Mouse (Mus musculus) lung, postnatal 25 days (tissue): ENCODE data around the gene Hist1h2af.

Source experiments
- DNase-seq: peaks from one replicate; pipeline ENCODE4 v3.0.0; 2022; ENCODE audit warnings: low spot score

Hist1h2af gene

DNA sequence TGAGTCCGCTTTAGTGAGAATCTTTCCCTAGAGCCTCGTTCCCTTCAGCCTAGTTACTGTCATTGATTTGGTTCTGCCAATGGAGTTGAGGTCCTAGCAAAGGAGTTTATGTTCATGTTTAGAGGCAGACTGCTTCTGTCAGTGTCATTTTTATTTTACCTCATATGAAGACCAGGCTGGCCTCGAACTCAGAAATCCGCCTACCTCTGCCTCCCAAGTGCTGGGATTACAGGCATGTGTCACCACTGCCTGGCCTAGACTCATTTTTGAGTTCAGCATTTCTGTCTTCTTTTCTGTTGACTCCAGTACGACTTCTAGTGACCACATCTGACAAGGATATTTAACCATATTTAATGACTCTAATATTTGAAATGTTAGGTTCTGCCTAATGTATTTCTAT, 18.4 kb upstream of the Hist1h2af start:
- DNase-seq: no peak

DNA sequence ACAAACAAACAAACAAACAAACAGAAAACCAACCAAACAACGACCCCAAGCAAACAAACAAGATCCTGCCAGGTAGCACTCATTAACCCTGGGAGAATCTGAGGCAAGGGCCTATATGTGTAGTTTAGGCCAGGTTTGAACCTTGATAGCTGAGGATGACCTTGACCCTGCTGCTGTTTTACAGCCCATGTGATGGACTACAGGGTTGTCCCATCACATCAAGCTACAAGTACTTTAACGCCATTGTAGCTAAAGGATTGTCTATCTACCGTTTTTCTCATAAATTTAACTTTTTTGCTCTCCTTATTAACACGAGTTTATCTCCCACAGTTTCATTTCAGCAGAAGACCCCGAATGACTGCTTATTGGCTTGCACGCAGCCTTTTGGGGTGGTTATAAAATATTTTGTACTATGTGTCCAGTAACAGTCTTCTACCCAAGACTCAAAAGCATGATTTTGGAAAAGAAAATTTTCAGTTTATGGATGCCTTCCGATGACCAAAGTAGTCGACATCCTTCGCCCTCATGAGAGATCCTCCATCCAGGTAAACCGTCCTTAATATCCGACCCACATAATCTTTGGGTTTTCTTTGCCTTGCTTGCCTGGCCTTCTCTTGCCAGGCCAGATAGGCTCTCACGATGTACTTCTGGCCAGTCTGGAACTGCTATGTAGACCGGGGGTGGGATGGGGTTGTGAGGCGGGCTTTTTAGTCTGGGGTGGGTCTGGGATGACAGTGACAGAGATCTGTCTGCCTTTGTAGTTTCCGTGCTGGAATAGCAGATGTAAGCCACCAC, 17.7 kb upstream of the Hist1h2af start:
- no peak for DNase-seq

DNA sequence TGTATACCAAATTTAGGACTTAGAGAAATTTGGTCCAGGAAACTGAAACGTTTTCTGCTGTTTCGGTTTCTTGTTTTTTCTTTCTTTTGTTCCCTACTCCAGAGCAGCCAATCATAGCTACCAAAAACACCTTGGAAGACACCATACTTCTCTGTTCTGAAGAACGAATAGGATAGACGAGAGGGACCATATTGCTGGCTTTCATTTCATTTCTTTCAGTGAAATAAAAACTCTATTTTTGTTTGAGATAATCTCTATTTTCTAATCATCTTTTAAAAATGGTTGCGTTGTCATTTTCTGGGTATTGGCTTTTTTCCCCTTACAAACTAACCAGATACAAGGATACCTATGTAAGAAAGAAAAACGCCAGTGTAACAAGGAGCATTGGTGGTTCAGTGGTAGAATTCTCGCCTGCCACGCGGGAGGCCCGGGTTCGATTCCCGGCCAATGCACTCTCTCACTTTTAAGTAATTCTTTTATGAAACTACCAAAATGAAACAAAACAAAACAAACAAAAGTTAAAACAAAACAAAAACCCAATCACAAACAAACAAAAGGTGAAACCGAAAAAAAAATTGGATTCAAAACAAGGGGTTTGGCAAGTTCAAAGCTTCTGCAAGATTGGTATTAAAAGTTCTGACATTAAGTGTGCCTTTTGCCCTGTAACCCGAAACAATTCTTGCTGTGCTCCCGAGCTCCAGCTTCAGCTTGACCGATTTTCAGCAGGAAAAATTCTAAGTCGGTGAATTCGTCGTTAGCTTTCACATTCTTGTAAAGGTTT, 16.7 kb upstream of the Hist1h2af start:
- DNase-seq: peak; percentile 59

DNA sequence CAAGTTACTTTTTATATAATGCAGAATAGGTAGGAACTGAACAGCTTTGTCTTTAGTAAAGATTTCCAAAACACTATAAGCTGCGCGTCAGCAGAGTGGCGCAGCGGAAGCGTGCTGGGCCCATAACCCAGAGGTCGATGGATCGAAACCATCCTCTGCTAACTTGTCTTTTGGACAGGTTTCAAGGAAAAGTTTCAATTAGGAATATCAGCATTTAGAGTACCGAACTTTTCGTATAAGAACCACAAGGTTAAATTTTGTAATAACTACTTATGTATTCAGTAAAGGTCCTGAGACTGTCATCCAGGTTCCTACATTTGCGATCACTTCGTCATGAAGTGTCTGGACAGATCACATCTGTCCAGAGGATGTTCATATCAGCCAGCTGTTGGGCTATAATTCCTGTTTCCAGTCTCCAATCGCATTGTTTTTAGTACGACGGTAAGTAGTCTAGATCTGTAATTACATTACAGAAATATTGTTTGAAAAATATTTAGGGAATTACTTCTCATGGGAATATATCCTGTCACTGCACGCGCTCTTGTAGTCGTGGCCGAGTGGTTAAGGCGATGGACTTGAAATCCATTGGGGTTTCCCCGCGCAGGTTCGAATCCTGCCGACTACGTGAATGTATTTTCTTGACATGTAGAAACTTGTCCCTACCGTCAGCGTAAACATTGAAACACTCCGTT, 16.0 kb upstream of the Hist1h2af start:
- DNase-seq: peak; percentile 89

DNA sequence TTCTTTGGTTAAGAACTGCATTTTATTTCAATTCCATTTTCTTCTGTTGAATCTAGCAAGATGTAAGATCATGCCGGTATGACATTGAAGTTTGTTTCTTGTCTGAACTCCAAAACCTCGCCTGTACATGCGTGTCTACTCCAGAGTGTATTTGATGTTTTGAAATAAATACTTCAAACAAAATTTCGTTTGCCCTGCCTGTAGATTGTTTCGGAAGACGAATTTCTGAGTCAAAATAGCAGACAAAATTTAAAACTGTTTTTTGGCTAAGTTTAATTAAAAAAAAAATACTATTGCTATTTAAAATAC, 15.5 kb upstream of the Hist1h2af start:
- no peak for DNase-seq

DNA sequence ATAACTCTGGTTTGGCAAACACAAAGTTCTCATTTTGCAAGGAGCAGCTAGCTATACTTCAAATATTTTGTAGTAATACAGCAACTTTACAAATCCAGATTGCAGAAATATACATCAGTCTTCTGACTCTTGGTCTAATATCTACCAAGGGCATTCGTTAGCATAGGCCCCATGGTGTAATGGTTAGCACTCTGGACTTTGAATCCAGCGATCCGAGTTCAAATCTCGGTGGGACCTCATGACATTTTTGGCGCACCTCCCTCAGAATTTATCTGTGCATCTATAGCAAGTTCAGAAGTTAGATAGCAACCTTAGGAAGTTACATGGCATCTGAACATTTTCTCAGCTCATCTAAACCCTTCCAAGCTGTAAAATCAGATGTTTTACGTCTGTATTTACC, 14.8 kb upstream of the Hist1h2af start:
- peak; percentile 86 for DNase-seq

DNA sequence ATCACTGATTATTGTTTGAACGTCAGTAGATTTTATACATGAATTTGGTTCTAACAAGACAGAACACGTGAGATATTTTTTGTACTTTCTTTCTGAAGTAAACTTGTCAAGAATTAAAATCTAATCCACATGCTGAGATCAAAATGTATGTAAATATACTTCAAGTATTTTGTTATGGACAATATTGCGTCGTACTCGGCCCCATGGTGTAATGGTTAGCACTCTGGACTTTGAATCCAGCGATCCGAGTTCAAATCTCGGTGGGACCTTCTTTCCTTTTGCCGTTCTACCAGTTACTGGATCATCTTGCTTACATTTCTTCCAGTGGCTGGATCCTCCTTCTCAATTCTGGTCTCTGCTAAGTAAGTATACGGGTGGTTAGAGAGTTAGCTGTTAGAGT, 14.3 kb upstream of the Hist1h2af start:
- DNase-seq: peak; percentile 84

DNA sequence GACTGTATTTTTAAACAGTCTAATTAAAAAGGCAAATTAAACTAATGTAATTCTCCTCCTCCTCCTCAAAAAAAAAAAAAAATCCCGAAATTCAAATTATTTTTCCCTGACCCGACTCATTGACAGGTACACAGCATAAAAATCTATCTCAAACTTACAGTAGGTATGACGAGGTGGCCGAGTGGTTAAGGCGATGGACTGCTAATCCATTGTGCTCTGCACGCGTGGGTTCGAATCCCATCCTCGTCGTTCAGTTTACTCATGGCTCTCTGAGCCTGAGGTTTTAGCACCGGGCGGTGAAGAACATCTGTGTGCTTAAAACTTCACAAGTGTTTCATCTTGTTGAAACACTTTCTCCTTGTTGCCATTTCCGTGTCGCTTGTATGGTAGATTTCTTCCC, 12.0 kb upstream of the Hist1h2af start:
- peak; percentile 82 for DNase-seq

DNA sequence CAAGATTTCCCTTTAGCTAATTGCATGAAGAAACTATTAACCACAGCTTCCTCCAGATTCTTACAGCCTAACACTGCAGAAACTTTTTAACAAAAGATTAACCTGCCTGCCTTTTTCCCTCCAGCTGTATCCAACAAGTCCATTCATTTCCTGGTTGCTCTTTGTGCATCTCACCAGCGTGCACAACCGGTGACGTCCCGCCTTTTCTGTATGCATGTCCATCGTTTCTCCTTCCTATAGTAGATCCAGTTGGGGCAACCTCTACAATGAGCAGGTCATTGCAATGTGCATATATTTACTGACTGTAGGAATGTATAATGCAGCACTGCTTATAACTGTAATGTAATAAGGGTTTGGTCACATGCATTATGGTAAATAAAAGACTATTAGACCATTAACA, 9.7 kb upstream of the Hist1h2af start:
- DNase-seq: no peak

DNA sequence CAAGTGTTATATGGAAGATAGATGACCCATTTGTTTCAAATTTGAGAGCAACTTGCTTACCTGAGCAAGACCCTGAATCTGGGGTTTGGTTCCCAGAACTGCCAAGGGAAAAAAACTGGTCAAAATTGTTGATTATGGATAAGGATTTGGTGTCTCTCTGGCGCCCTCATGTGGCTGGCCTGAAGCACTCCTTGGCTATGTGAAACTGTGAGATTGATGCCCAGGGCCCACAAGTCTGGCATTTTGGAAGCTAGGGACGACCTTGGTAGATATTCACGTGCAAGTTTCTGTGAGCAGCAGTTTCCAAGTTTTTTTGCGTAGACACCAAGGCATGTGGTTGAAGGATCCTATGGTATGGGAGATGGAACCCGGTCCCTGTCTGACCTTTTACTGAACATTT, 9.1 kb upstream of the Hist1h2af start:
- DNase-seq: peak; percentile 69

DNA sequence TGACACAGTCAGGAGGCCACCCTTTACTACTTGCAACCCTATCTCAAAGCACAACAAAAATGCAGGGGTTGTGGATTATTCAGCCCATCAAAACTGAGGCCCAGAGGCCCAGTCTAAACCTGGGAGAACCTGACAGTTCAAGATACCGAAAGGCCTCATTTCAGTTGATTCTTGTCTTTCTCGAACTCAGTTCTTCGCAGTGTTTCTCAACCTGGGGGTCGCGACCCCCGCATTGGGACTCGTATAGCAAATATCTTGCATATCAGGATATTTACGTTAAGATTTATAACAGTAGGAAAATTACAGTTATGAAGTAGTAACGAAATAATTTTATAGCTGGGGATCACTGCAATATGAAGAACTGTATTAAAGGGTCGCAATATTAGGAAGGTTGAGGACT, 7.8 kb upstream of the Hist1h2af start:
- DNase-seq: no peak

DNA sequence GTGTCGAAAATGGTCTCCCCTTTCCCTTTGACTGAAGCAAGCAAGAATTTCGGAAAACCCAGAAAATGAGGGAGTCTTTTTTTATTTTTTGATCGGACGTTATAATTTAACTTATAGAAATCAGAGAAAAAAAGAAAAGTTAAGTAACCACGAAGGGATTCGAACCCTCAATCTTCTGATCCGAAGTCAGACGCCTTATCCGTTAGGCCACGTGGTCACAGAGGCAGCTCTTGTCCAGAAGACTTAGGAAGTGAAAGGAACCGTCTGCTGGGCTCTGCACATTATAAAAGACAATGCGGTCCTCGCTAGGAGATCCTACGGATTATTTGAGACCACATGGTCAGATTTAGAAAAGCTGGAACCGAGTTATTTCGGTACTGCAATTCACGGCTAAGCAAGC, 7.4 kb upstream of the Hist1h2af start:
- peak; percentile 94 for DNase-seq

DNA sequence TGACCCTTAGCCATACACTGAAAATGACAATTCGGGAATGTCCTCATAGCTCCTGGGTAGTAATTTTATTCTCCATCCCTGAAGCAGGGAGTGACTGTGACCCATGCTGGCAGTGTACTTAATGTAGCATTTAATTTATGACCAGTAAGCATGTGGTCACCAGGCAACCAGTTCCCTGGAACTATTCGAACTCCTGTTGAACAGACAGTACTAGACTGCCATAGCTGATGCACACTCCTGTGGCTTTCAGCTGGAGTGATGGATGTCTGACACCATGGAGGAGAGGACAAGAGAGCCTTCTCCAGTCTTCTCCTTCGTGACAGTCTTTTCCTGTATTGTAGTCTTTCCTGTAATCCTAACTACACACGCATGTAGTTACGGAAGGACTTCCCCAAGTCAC, 4.7 kb upstream of the Hist1h2af start:
- no peak for DNase-seq

DNA sequence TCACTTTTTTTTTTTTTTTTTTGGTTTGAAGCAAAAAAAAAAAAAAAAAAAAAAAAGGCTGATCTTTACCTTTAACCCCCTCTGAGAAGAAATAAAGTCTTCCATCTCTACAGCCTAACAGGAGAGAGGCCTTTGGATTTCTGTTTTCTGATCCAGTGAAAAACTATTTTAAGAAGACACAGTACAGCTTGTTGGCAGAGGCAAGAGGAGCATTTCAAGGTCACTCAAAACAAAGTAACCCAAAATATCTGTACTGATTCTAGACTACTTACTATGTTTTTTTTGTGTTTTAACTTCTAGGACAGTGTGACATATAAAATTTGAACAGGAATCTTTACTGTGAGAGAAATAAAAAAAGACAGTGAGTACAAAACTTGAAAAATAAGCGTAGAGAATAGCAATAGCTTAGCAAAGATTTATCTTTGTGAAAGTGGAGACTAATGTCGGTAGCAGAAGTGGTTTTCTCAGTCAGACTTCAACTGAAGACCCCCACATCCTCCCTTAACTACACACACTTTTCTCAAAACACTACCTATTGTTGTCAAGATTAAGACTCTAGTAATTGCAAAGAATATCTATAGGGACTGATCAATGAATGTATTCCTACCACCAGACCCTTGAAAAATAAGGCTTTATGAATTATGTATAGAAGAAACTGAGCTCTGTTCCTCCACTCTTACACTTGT, 4.1 kb upstream of the Hist1h2af start:
- DNase-seq: no peak

DNA sequence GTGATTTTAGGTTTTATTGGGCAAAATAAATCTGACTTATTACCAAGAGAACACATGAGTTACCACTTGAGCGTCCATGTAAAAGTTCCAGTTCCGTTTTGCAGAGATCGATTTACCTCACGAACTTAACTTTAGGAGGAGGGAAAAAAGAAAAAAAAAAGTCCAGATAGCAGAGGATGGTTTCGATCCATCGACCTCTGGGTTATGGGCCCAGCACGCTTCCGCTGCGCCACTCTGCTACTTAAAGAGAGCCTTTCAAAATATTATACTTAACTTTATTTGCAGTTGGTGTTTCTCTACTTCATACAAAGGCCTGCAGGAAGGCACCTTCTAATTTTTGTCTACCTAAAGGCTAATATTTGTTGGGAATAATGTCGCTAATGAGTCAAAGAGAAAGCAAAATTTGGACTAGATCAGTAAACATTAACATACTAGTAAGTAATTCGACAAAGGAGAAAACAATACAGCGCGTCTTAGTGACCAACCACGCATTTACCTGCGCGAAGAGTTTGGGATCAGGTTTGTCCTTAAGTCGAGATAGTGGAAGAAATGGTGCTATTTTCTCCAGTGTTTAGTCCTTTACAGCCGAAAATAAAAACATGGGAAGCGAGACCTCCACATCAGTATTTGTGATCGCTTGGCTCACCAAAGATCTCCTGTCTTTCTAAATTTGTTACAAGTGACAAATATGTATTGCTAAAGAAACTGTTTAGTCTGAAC, 3.4 kb upstream of the Hist1h2af start:
- peak; percentile 80 for DNase-seq

DNA sequence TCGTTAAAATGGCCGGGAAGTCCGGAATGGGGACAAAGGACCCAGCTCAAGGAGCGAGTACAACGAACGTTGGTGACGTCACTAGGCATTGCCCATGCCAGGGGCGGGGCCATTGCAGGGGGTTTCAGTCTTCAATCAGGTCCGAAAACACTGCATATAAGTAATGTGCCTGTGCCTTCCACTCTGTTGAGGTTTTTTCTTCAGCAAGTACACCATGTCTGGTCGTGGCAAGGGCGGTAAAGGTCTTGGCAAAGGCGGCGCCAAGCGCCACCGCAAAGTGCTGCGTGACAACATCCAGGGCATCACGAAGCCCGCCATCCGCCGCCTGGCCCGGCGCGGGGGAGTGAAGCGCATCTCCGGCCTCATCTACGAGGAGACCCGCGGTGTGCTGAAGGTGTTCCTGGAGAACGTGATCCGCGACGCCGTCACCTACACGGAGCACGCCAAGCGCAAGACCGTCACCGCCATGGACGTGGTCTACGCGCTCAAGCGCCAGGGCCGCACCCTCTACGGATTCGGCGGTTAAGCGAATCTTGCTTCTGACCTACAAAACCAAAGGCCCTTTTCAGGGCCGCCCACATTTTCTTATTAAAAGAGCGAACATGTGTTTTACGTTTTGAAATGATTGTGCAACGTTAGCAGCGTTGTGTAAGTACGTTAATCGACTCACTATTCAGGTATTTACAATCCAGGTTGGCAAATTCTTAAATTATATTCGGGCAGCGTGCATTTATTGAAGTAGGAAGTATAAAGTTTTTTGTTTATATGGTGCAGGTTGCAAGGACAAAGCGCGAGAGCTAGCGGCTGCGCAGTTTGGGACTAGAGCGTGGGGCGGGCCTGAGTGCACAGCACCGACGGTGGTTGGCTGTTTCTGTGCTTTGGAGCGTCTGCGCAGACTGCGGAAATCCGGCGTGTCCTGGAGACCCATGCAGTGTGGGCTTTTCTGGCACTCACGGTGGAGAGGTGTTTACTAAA, 2.5 kb upstream of the Hist1h2af start, which contains the start of gene Hist1h4h:
Gene Hist1h4h, plus strand, starts transcription at position 150 of the 975 bp plus-strand sequence.
- DNase-seq: peak; percentile 99

DNA sequence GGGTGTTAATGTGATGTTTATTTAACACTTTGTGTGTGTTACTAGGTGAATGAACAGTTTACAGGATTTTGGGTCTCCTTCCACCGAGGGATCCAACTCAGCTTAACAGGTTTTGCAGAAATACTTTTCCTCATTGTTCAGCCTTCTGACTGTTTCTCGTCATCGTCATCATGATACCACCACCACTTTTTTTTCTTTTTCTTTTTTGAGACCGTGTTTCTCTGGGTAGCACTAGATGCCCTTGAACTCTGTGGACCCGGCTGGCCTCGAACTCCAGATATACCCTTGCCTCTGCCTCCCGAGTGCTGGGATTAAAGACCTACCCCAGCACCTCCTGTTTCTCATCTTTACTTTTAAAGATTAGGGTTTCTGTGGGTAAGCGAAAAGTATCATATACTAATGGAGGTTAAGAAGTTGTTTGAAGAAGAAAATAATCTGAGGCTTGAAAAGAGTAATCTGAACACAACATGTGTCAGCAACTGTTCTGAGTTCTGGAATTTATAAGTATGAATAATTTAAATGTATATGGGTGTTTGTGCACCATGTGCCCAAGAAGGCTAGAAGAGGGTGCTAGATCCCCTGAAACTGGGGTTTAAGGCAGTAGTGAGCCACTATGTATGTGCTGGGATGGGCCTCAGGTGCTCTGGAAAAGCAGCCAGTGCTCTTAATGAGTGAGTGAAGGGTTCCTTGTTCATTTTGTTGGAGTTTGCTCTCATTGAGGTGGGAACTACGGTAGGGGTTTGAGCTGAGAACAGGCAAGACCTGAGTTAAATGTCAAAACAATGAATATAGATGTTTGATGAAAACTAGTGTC, 1.2 kb upstream of the Hist1h2af start:
- no peak for DNase-seq

DNA sequence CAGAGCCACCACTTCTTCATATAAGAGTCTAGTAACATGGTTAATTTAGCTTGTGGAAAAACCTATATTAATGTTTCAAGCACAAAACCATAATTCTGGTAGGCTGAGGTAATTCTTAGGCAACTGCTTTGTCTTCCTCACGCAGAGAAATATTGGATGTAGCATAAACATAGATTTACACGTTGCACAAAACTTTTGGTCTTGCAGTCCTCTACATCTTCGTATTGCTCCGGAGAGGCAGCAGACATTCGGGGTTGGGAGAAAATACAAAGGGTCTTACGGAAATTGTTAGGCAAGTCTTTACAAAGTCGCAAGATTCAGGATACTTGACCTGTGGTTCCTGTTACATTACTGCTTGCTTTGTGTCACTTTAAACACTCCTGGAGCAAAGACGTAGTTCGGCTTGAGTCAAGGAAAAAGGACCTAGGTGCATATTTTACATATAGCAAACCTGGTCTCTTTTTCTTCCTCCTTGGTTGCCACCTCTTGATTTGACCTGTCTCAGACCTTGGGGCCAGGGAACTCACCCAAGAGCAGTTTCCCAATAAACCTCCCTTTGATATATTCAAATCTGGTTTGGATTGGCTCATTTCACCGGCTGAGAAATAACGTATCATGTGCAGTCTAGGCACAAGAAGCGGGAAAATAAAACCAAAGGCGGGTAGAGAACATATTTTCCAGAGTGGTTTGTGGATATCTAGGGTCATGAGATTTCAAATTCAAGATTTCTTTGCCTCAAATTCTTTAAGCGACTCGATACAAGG, 844 bp downstream of the Hist1h2af start:
- DNase-seq: no peak
